Mouse (Mus musculus) cortical plate, adult 2 months (tissue): ENCODE measurements at regions not wholly inside any gene's neighbourhood (a gene's known extent, or its start where the extent isn't known, plus 50 kb on each side); places are given as distances from the start of the nearest gene placed in this dataset.

ENCODE experiments used
- CTCF ChIP-seq: fragments of 200-500 bp; IDR thresholded peaks from 2 replicates; pipeline ENCODE4 v1.5.1; 2011; ENCODE audit warnings: mild to moderate bottlenecking, control low read depth, low read length; ENCODE audit not compliant: insufficient read depth; ENCODE audit errors: extremely low read depth
- POLR2A ChIP-seq: fragments of 200-500 bp; IDR thresholded peaks from 2 replicates; pipeline ENCODE4 v1.6.1; 2011; ENCODE audit warnings: mild to moderate bottlenecking, low read length, control low read depth; ENCODE audit not compliant: insufficient read depth; ENCODE audit errors: extremely low read depth

GRCm38 (mm10) chr9:115581116-115581515 is 270.9 kb upstream of the Stt3b start:
- TF ChIP-seq CTCF (no peak), POLR2A (no peak)
